Mouse (Mus musculus) hindbrain, embryonic 13.5 days (tissue): ENCODE measurements around the gene Sgo2a. TPM values are rescaled to one million over a fixed set of nuclear protein-coding genes. Genes with fewer than 3 reads are reported as not detected.

Source experiments
- ATAC-seq: fragments of 200-750 bp; cut with Nextera tagmentation; 2 replicates; pipeline ENCODE4 v1.8.0; 2017; ENCODE audit warnings: moderate TSS enrichment; ENCODE audit not compliant: low FRiP score
- H3K27ac ChIP-seq: fragments of 300-500 bp; sonication (generic); 2 replicates; pipeline ENCODE4 v1.5.1; 2015; ENCODE audit warnings: inconsistent platforms, mild to moderate bottlenecking, moderate library complexity
- H3K27me3 ChIP-seq: fragments of 300-500 bp; sonication (generic); 2 replicates; pipeline ENCODE4 v1.6.1; 2015; ENCODE audit warnings: mild to moderate bottlenecking, inconsistent platforms
- H3K36me3 ChIP-seq: fragments of 300-500 bp; sonication (generic); 2 replicates; pipeline ENCODE4 v1.6.1; 2015; ENCODE audit warnings: mild to moderate bottlenecking, inconsistent platforms
- H3K4me1 ChIP-seq: fragments of 300-500 bp; sonication (generic); replicated peaks from 2 replicates; pipeline ENCODE4 v1.6.1; 2015; ENCODE audit warnings: inconsistent platforms
- H3K4me2 ChIP-seq: fragments of 300-500 bp; sonication (generic); 2 replicates; pipeline ENCODE4 v1.6.1; 2015; ENCODE audit warnings: inconsistent platforms, mild to moderate bottlenecking, moderate library complexity
- H3K4me3 ChIP-seq: fragments of 300-500 bp; sonication (generic); 2 replicates; pipeline ENCODE4 v1.5.1; 2015; ENCODE audit warnings: mild to moderate bottlenecking, inconsistent platforms
- H3K9ac ChIP-seq: fragments of 300-500 bp; sonication (generic); 2 replicates; pipeline ENCODE4 v1.6.1; 2015; ENCODE audit warnings: mild to moderate bottlenecking, inconsistent platforms
- H3K9me3 ChIP-seq: fragments of 300-500 bp; sonication (generic); 2 replicates; pipeline ENCODE4 v1.6.1; 2016; ENCODE audit warnings: inconsistent platforms
- WGBS: fragments of 180-500 bp; shearing (Covaris S2); methylation state at CpG from one replicate; pipeline ENCODE4 v1.1.7; 2015; 5-methylcytosine and 5-hydroxymethylcytosine counted together
- polyA plus RNA-seq: library from polyadenylated mRNA; unstranded; fragments of >200 nt; fragmentation: Nextera tagmentation; extraction: Ambion mirVana; gene quantifications from 2 replicates; pipeline ENCODE4 v1.2.1, GENCODE M21; 2015

Gene Sgo2a
- polyA plus RNA-seq, 1 experiment from 2014 or later: 4.3 TPM

DNA sequence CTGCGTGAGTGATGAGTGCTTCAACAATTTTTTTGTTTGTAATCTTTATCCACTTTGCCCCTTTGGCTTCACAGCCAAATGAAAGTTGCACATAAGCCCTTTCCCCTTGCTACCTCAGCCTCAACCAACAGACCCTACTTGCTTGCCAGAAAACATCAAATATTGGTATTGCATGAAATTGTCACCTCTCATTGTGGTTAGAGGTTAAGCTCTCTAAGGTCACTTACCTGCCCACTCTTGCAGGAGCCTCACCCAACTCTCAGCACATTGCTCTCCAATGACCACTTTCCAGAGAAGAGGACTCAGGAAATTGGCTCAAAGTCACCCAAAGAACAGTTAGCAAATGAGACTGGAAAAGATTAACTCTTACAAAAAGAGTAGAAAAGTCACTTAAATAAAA, 75.7 kb downstream of the Sgo2a start:
- Histone ChIP-seq H3K4me1 (no peaks in the 10 kb centered on the region), H3K9me3 (no peaks in the 10 kb centered on the region), H3K4me2 (no peak overlapping the region), H3K36me3 (no peaks in the 10 kb centered on the region), H3K4me3 (no peak overlapping the region), H3K27me3 (no peaks in the 10 kb centered on the region), H3K9ac (no peak overlapping the region), H3K27ac (no peak overlapping the region)
- WGBS: 94% methylated on average over 1 of the region's 1 CpGs
- no peak for ATAC-seq

DNA sequence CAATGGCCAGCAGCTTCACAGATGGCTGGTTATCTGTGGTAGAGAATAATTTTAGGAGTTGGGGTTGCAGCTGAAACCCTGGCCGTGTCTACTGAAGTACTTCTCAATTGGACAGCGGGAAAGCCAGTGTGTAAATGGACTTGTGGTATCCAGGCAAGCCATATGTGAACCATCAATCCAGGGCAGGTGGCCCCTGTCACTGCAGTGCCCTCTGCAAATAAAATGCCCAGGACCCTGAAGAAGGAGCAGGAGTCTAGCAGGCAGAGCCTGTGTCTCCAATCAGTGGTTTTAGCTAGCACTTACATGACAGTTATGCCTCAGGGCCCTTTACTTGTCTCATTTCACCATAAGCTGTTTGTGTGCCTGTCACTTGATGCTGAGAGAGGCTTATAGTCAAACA, 76.6 kb downstream of the Sgo2a start:
- H3K4me3 ChIP-seq: no peak overlapping the region
- H3K9ac ChIP-seq: no peak overlapping the region
- no peaks in the 10 kb centered on the region for H3K36me3 ChIP-seq
- ATAC-seq: no peak
- 61% methylated on average over 2 of the region's 2 CpGs for WGBS
- H3K9me3 ChIP-seq: no peaks in the 10 kb centered on the region
- H3K4me1 ChIP-seq: no peaks in the 10 kb centered on the region
- no peaks in the 10 kb centered on the region for H3K27me3 ChIP-seq
- H3K27ac ChIP-seq: no peak overlapping the region
- H3K4me2 ChIP-seq: no peak overlapping the region

DNA sequence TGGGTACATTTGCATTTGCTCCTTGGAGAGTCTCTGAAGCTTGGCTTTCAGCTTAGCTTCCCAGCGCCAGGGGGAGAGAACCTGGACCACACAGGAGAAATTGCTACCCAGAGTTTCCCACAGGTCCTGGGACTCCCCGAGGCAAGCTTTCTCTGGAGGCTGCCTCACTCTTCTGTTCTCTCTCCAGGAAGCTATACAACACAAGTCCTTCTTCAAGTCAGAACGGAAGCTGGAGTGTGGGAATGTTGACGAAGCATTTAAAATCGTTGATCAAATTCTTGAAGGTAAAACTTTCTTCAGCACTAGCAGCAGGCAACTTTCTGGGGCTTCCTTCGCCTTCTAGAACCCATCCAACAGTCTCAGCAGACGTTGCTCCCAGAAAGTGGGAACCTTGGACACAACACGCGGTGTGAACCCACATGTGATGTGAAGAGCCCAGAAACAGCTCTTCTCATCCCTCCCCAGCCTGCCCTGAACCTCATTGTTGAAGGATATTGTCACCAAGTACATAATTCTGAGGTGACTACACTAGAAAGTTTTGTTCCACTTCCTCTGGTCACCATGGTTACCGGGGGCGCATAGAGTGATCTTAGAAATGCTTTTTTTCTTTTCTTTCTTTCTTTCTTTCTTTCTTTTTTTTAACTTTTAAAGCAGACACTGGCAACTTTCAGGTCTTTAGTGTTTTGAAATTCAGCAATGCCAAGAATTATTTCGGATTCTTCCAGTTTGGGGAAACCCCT, 77.4 kb downstream of the Sgo2a start:
- WGBS: 78% methylated on average over 12 of the region's 12 CpGs
- Histone ChIP-seq H3K27ac (no peak overlapping the region), H3K4me1 (no peaks in the 10 kb centered on the region), H3K4me2 (no peak overlapping the region), H3K4me3 (no peak overlapping the region), H3K9me3 (no peaks in the 10 kb centered on the region), H3K9ac (no peak overlapping the region), H3K27me3 (no peaks in the 10 kb centered on the region), H3K36me3 (no peaks in the 10 kb centered on the region)
- no peak for ATAC-seq

DNA sequence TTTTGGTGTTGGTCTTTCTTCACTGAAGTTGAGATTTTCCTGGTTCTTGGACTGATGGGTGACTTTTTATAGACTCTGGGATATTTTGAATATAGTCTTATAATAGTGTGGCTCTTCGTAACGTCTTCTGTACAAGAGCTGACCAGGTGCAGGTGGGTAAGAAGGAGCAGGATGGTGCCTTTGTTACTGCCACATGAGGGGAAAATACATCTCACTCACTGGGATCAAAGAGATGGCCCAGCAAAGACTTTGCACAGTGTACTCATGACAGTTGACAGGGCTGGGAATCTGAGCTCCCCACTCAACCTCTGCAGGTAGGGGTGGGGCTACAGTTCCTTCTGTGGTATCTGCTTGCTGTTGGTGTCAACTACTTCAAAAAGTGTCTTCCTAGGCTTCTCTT, 78.5 kb downstream of the Sgo2a start:
- ATAC-seq: no peak
- Histone ChIP-seq H3K27me3 (no peaks in the 10 kb centered on the region), H3K27ac (no peak overlapping the region), H3K4me3 (no peak overlapping the region), H3K36me3 (no peaks in the 10 kb centered on the region), H3K4me2 (no peak overlapping the region), H3K4me1 (no peaks in the 10 kb centered on the region), H3K9ac (no peak overlapping the region), H3K9me3 (no peaks in the 10 kb centered on the region)
- 96% methylated on average over 2 of the region's 2 CpGs for WGBS

Other genes starting within 250 kb of the Sgo2a start
- gene Spats2l, start 221.8 kb upstream of the Sgo2a start, polyA plus RNA-seq: 67.7 and 77.3 TPM in 2 replicates
- 23.1 and 26.2 TPM in 2 replicates for gene Kctd18, start 23.0 kb downstream of the Sgo2a start, polyA plus RNA-seq
- gene Aox1, start 34.0 kb downstream of the Sgo2a start, polyA plus RNA-seq: 0.21 and 0.29 TPM in 2 replicates
- 0.04 and 0.23 TPM in 2 replicates for gene Aox3, start 117.2 kb downstream of the Sgo2a start, polyA plus RNA-seq
- gene Aox4, start 214.4 kb downstream of the Sgo2a start, polyA plus RNA-seq: 0.18 and 0.34 TPM in 2 replicates